Mouse (Mus musculus) heart, postnatal 0 days (tissue): Measurements from ENCODE around the gene Rdh7.

ENCODE experiments used
- CTCF ChIP-seq: IDR thresholded peaks from 2 replicates; pipeline ENCODE4 v1.5.1; 2016; ENCODE audit warnings: antibody characterized with exemption, control low read depth, low read depth
- EP300 ChIP-seq: IDR thresholded peaks from 2 replicates; pipeline ENCODE4 v1.6.1; 2016; ENCODE audit warnings: antibody characterized with exemption, low read depth

DNA sequence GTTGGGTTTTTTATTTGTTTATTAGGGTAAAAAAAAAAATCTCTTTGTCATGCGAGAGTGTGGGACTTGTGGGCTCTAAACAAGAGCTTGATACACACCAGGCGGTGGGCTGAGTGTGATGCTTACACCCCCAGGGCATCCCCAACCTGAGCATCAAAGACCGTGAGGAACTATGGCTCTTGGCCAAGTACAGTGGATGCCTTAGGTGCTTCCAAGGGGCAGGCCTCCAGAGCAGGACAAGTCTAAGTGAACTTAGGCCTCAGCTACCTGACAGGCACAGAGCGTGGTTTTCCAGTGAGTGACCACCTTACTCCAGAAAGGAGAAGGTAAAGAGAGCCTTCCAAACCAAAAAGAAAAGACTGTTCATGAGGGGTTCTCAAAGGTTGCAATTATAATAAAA lies 1.6 kb downstream of the Rdh7 start:
- TF ChIP-seq CTCF (no peak), EP300 (no peak)
